Mouse (Mus musculus): Measurements from ENCODE around the gene Rbm8a.

GRCm38 (mm10) chr3:96647365-96647764, 17.6 kb downstream of the Rbm8a start:
- no peak for TF ChIP-seq POLR2A (IDR thresholded peaks at IDR 0.05; ENCODE audit: insufficient read depth, low read depth, low read length)
- no peak for TF ChIP-seq CTCF (IDR thresholded peaks at IDR 0.05)

All from heart, adult 2 months (tissue).